Mouse (Mus musculus) lung, embryonic 14.5 days (tissue): ENCODE measurements around the gene Afg1l. TPM values are rescaled to one million over a fixed set of nuclear protein-coding genes. Genes with fewer than 3 reads are reported as not detected.

ENCODE experiments used
- ATAC-seq: fragments of 200-750 bp; cut with Nextera tagmentation; 2 replicates; pipeline ENCODE4 v1.8.0; 2017; ENCODE audit warnings: mild to moderate bottlenecking, moderate TSS enrichment, moderate library complexity; ENCODE audit not compliant: insufficient read depth
- DNase-seq: peaks from one replicate; pipeline ENCODE4 v3.0.0-alpha.2; 2015
- H3K27ac ChIP-seq: fragments of 300-500 bp; sonication (generic); 2 replicates; pipeline ENCODE4 v1.5.1; 2014; ENCODE audit warnings: low read depth, mild to moderate bottlenecking, moderate library complexity
- H3K27me3 ChIP-seq: fragments of 300-500 bp; sonication (generic); 2 replicates; pipeline ENCODE4 v1.6.1; 2014; ENCODE audit warnings: low read length, control low read depth; ENCODE audit not compliant: insufficient read depth
- H3K36me3 ChIP-seq: fragments of 300-500 bp; sonication (generic); 2 replicates; pipeline ENCODE4 v1.6.1; 2014; ENCODE audit warnings: control low read depth; ENCODE audit not compliant: insufficient read depth
- H3K4me1 ChIP-seq: fragments of 300-500 bp; sonication (generic); 2 replicates; pipeline ENCODE4 v1.6.1; 2014; ENCODE audit warnings: antibody characterized with exemption, control low read depth; ENCODE audit not compliant: insufficient read depth
- H3K4me2 ChIP-seq: fragments of 300-500 bp; sonication (generic); 2 replicates; pipeline ENCODE4 v1.6.1; 2014; ENCODE audit warnings: mild to moderate bottlenecking
- H3K4me3 ChIP-seq: fragments of 300-500 bp; sonication (generic); 2 replicates; pipeline ENCODE4 v1.5.1; 2014; ENCODE audit warnings: low read depth, low read length
- H3K9ac ChIP-seq: fragments of 300-500 bp; sonication (generic); 2 replicates; pipeline ENCODE4 v1.6.1; 2014
- H3K9me3 ChIP-seq: fragments of 300-500 bp; sonication (generic); 2 replicates; pipeline ENCODE4 v1.6.1; 2016; ENCODE audit warnings: low read depth, low read length, control low read depth
- CTCF ChIP-seq: IDR thresholded peaks from 2 replicates; pipeline ENCODE4 v1.5.1; 2016; ENCODE audit warnings: antibody characterized with exemption, low read depth
- WGBS: fragments of 180-500 bp; shearing (Covaris S2); extraction: QIAGEN DNeasy Blood & Tissue Kit; methylation state at CpG from one replicate; pipeline ENCODE4 v1.1.7; 2014; 5-methylcytosine and 5-hydroxymethylcytosine counted together
- polyA plus RNA-seq: library from polyadenylated mRNA; unstranded; fragments of >200 nt; fragmentation: Nextera tagmentation; extraction: Ambion mirVana; gene quantifications from 2 replicates; pipeline ENCODE4 v1.2.1, GENCODE M21; 2014

Afg1l gene
- polyA plus RNA-seq, 1 experiment from 2014 or later, result 7.7 TPM

- 0 out of 2 replicates have a peak overlapping the region, but pooled peaks have one; percentile 31 for H3K27ac ChIP-seq
- H3K9me3 ChIP-seq, result no peaks in the 10 kb centered on the region
- DNase-seq (peak; percentile 65), ATAC-seq (no peak)
- no peak overlapping the region for H3K9ac ChIP-seq
- peak overlapping the region; percentile 88 for H3K4me2 ChIP-seq
- H3K4me3 ChIP-seq, result peak overlapping the region; percentile 77; the same call in 1 of the 2 replicates
- 83% methylated on average over 10 of the region's 10 CpGs for WGBS
- H3K36me3 ChIP-seq, result no peaks in the 10 kb centered on the region
- TF ChIP-seq CTCF, result 0 out of 2 replicates have a peak, but pooled peaks have one; percentile 16
- no peaks in the 10 kb centered on the region for H3K27me3 ChIP-seq
- H3K4me1 ChIP-seq, result 0 out of 2 replicates have a peak, but pooled peaks cover 3% of the 10 kb centered on the region
These were observed 1.4 kb downstream of the Afg1l start for GRCm38 (mm10) chr10:42476774-42477475.

GRCm38 (mm10) chr10:42474946-42475514 is 3.3 kb downstream of the Afg1l start:
- Histone ChIP-seq H3K4me1 (0 out of 2 replicates have a peak, but pooled peaks cover 3% of the 10 kb centered on the region), H3K4me3 (no peak overlapping the region), H3K27ac (no peak overlapping the region), H3K4me2 (no peak overlapping the region), H3K9me3 (no peaks in the 10 kb centered on the region), H3K27me3 (no peaks in the 10 kb centered on the region), H3K9ac (no peak overlapping the region), H3K36me3 (peaks cover 3% of the 10 kb centered on the region; the same call in 1 of the 2 replicates)
- no peak for DNase-seq
- ATAC-seq, result no peak
- WGBS, result 81% methylated on average over 6 of the region's 6 CpGs
- TF ChIP-seq CTCF, result no peak

DNA sequence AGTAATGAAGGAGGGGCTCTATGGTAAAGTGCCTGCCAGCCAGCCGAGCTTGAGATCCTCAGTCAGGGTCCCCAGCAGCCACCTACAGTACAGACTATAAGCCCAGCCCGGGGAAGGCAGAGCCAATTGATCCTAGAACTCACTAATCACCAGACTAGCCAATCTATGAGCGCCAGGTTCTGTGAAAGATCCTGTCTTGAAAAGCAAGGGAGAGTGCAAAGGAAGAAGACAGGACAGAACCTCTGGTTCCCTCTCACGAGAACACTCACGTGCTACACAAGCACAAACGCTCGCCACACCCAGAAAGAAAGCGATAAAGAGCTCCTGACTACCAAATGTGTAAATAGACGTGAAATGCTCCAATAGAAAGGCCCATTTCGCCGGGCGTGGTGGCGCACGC is 13.6 kb downstream of the Afg1l start:
- TF ChIP-seq CTCF, result no peak
- WGBS, result 71% methylated on average over 14 of the region's 14 CpGs
- H3K9me3 ChIP-seq, result no peaks in the 10 kb centered on the region
- H3K4me2 ChIP-seq, result no peak overlapping the region
- no peaks in the 10 kb centered on the region for H3K27me3 ChIP-seq
- no peak overlapping the region for H3K9ac ChIP-seq
- DNase-seq (no peak), ATAC-seq (0 out of 2 replicates have a peak, but pooled peaks have one; percentile 21)
- H3K4me1 ChIP-seq, result no peaks in the 10 kb centered on the region
- no peak overlapping the region for H3K4me3 ChIP-seq
- no peaks in the 10 kb centered on the region for H3K36me3 ChIP-seq
- H3K27ac ChIP-seq, result peak overlapping the region; percentile 66; the same call in 1 of the 2 replicates

DNA sequence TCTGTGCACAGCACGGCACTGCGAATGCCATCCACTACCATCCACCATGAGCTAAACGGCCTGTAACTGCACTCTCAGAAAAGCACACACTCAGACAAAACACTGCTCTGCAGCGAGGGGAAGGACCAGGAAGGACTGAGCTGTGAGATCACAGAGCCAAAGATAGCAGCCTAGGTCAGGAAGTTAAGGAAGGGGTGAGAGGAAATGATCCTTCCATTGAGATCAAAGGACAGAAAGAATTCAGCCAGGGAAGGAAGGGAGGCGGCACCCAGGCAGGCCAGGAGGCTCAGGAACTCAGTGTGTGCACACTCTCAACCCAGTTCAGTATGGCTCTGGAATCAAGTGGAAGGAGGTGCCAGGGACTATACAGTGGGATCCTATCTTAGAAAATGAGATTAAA is 14.1 kb downstream of the Afg1l start:
- H3K9ac ChIP-seq, result no peak overlapping the region

DNA sequence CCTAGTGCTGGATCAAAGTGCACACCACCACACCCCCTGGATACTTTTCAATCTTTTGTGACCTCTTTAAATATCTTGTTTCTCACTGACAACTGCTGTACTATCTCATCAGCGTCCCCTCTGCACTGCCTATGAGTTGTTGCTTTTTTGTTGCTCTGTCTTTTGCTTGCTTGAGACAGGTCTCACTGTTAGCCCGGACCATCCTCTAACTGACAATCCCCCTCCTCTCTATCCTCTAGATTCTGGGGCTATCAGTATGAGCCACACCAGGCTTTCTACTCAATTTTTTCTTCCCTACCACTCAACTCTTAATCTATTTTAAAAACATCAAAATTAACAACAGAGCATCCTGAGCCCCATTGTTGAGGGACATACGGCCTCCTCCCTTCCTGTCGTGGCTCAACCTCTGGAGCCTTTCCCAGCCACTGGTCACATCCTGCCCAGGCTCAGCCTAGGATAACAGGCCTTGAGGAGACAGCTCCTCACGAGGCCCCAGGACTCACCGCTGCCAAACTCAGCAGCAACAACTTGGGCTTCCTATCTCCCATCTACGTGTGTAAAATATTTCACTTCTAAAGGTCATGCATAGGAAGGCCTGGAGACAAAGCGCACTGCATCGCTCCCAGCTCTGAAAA is 20.7 kb downstream of the Afg1l start:
- WGBS, result 60% methylated on average over 9 of the region's 9 CpGs
- Histone ChIP-seq H3K27me3 (no peaks in the 10 kb centered on the region), H3K9me3 (no peaks in the 10 kb centered on the region), H3K9ac (no peak overlapping the region), H3K36me3 (0 out of 2 replicates have a peak, but pooled peaks cover 4% of the 10 kb centered on the region), H3K27ac (peak overlapping the region; percentile 50; the same call in 1 of the 2 replicates), H3K4me2 (no peak overlapping the region), H3K4me3 (no peak overlapping the region), H3K4me1 (no peaks in the 10 kb centered on the region)
- ATAC-seq (peak; percentile 76; the same call in 1 of the 2 replicates), DNase-seq (peak; percentile 65)
- no peak for TF ChIP-seq CTCF

More for the DNA sequence above, 14.1 kb downstream of the Afg1l start:
- ATAC-seq (peak; percentile 80; the same call in 1 of the 2 replicates), DNase-seq (peak; percentile 69)
- Histone ChIP-seq H3K9me3 (no peaks in the 10 kb centered on the region), H3K27ac (peak overlapping the region; percentile 67; the same call in 1 of the 2 replicates), H3K36me3 (no peaks in the 10 kb centered on the region), H3K27me3 (no peaks in the 10 kb centered on the region), H3K4me2 (no peak overlapping the region), H3K4me3 (no peak overlapping the region), H3K4me1 (no peaks in the 10 kb centered on the region)
- no peak for TF ChIP-seq CTCF
- WGBS, result 19% methylated on average over 5 of the region's 5 CpGs

GRCm38 (mm10) chr10:42455981-42456380 is 22.4 kb downstream of the Afg1l start:
- H3K27ac ChIP-seq, result no peak overlapping the region

GRCm38 (mm10) chr10:42454690-42455089 is 23.7 kb downstream of the Afg1l start:
- H3K36me3 ChIP-seq, result 0 out of 2 replicates have a peak, but pooled peaks cover 4% of the 10 kb centered on the region
- no peak overlapping the region for H3K9ac ChIP-seq
- DNase-seq, result no peak
- no peak overlapping the region for H3K4me3 ChIP-seq
- H3K4me2 ChIP-seq, result no peak overlapping the region
- no peaks in the 10 kb centered on the region for H3K9me3 ChIP-seq
- no peak for ATAC-seq
- no peaks in the 10 kb centered on the region for H3K27me3 ChIP-seq
- WGBS, result 79% methylated on average over 6 of the region's 6 CpGs
- H3K4me1 ChIP-seq, result no peaks in the 10 kb centered on the region
- H3K27ac ChIP-seq, result no peak overlapping the region
- peak; percentile 23 for TF ChIP-seq CTCF

More at GRCm38 (mm10) chr10:42455981-42456380, 22.4 kb downstream of the Afg1l start:
- ATAC-seq, result no peak
- TF ChIP-seq CTCF, result no peak
- Histone ChIP-seq H3K27me3 (no peaks in the 10 kb centered on the region), H3K4me3 (no peak overlapping the region), H3K4me2 (no peak overlapping the region), H3K9me3 (no peaks in the 10 kb centered on the region), H3K4me1 (no peaks in the 10 kb centered on the region), H3K9ac (no peak overlapping the region), H3K36me3 (0 out of 2 replicates have a peak, but pooled peaks cover 4% of the 10 kb centered on the region)
- WGBS, result 67% methylated on average over 5 of the region's 5 CpGs
- DNase-seq, result peak; percentile 59
